Mouse (Mus musculus) heart, adult 2 months (tissue): ENCODE data around the gene Kirrel.

Experiments
- CTCF ChIP-seq: fragments of 200-600 bp; IDR thresholded peaks from 2 replicates; pipeline ENCODE4 v1.8.1; 2022; ENCODE audit warnings: antibody characterized with exemption, mild to moderate bottlenecking, moderate library complexity
- EP300 ChIP-seq: fragments of 200-500 bp; IDR thresholded peaks from 2 replicates; pipeline ENCODE4 v1.6.1; 2011; ENCODE audit warnings: low read depth, low read length, control low read depth; ENCODE audit not compliant: insufficient read depth
- POLR2A ChIP-seq: fragments of 200-500 bp; IDR thresholded peaks from 2 replicates; pipeline ENCODE4 v1.6.1; 2011; ENCODE audit warnings: mild to moderate bottlenecking, low read depth, low read length, control low read depth; ENCODE audit not compliant: insufficient read depth

- TF ChIP-seq CTCF (no peak), POLR2A (no peak), EP300 (no peak)
Measured at GRCm38 (mm10) chr3:87072191-87072590, 102.4 kb downstream of the Kirrel start.
